Mouse (Mus musculus) cortical plate, adult 2 months (tissue): ENCODE measurements around the gene Rdh16f1.

Experiments used
- CTCF ChIP-seq: fragments of 200-500 bp; IDR thresholded peaks from 2 replicates; pipeline ENCODE4 v1.5.1; 2011; ENCODE audit warnings: mild to moderate bottlenecking, control low read depth, low read length; ENCODE audit not compliant: insufficient read depth; ENCODE audit errors: extremely low read depth
- POLR2A ChIP-seq: fragments of 200-500 bp; IDR thresholded peaks from 2 replicates; pipeline ENCODE4 v1.6.1; 2011; ENCODE audit warnings: mild to moderate bottlenecking, low read length, control low read depth; ENCODE audit not compliant: insufficient read depth; ENCODE audit errors: extremely low read depth

- TF ChIP-seq CTCF (no peak), POLR2A (no peak)
Measured at GRCm38 (mm10) chr10:127751548-127751947, 8.0 kb upstream of the Rdh16f1 start, which contains the start of gene Gpr182.
